Mouse (Mus musculus) heart, embryonic 10.5 days (tissue): ENCODE results near the gene Vdac1. TPM values are rescaled to one million over a fixed set of nuclear protein-coding genes. Genes with fewer than 3 reads are reported as not detected.

Experiments
- DNase-seq: peaks from one replicate; pipeline ENCODE4 v3.0.0-alpha.2; 2017; ENCODE audit warnings: low spot score
- H3K27ac ChIP-seq: fragments of 300-500 bp; sonication (generic); 2 replicates; pipeline ENCODE4 v1.5.1; 2016; ENCODE audit warnings: mild to moderate bottlenecking
- H3K27me3 ChIP-seq: fragments of 300-500 bp; sonication (generic); 2 replicates; pipeline ENCODE4 v1.6.1; 2016; ENCODE audit warnings: mild to moderate bottlenecking; ENCODE audit not compliant: poor library complexity, insufficient read depth, severe bottlenecking
- H3K36me3 ChIP-seq: fragments of 300-500 bp; sonication (generic); 2 replicates; pipeline ENCODE4 v1.6.1; 2016; ENCODE audit warnings: mild to moderate bottlenecking, moderate library complexity
- H3K4me1 ChIP-seq: fragments of 300-500 bp; sonication (generic); 2 replicates; pipeline ENCODE4 v1.6.1; 2016; ENCODE audit warnings: mild to moderate bottlenecking
- H3K4me3 ChIP-seq: fragments of 300-500 bp; sonication (generic); 2 replicates; pipeline ENCODE4 v1.5.1; 2016; ENCODE audit warnings: mild to moderate bottlenecking, moderate library complexity
- H3K9me3 ChIP-seq: fragments of 300-500 bp; sonication (generic); 2 replicates; pipeline ENCODE4 v1.6.1; 2016; ENCODE audit warnings: mild to moderate bottlenecking, moderate library complexity
- WGBS: fragments of 180-500 bp; shearing (Covaris S2); methylation state at CpG from one replicate; pipeline ENCODE4 v1.1.7; 2016; 5-methylcytosine and 5-hydroxymethylcytosine counted together
- polyA plus RNA-seq: library from polyadenylated mRNA; unstranded; fragments of >200 nt; fragmentation: Nextera tagmentation; extraction: Ambion mirVana; gene quantifications from 2 replicates; pipeline ENCODE4 v1.2.1, GENCODE M21; 2016

The Vdac1 gene
- polyA plus RNA-seq, 1 experiment from 2014 or later = 304 TPM

- DNase-seq = no peak
- Histone ChIP-seq H3K4me1 (0 out of 2 replicates have a peak, but pooled peaks cover 3% of the 10 kb centered on the region), H3K36me3 (peaks cover 59% of the 10 kb centered on the region), H3K9me3 (no peaks in the 10 kb centered on the region), H3K4me3 (no peak overlapping the region), H3K27me3 (no peaks in the 10 kb centered on the region), H3K27ac (no peak overlapping the region)
- 93% methylated on average over 7 of the region's 7 CpGs for WGBS
Measured at GRCm38 (mm10) chr11:52389933-52390332, 29.3 kb downstream of the Vdac1 start.

- Histone ChIP-seq H3K36me3 (peaks cover 22% of the 10 kb centered on the region), H3K4me3 (no peak overlapping the region), H3K27me3 (no peaks in the 10 kb centered on the region), H3K4me1 (peaks cover 12% of the 10 kb centered on the region; the same call in 1 of the 2 replicates), H3K9me3 (no peaks in the 10 kb centered on the region), H3K27ac (no peak overlapping the region)
- DNase-seq = no peak
- 72% methylated on average over 4 of the region's 4 CpGs for WGBS
Measured at GRCm38 (mm10) chr11:52394494-52394893, 33.8 kb downstream of the Vdac1 start.

GRCm38 (mm10) chr11:52395343-52395742, 34.7 kb downstream of the Vdac1 start:
- H3K27me3 ChIP-seq = no peaks in the 10 kb centered on the region
- H3K4me1 ChIP-seq = peaks cover 16% of the 10 kb centered on the region
- no peak overlapping the region for H3K4me3 ChIP-seq
- H3K36me3 ChIP-seq = peaks cover 14% of the 10 kb centered on the region
- DNase-seq = no peak
- WGBS = 28% methylated on average over 4 of the region's 4 CpGs
- H3K27ac ChIP-seq = no peak overlapping the region
- H3K9me3 ChIP-seq = no peaks in the 10 kb centered on the region

- Histone ChIP-seq H3K4me1 (peaks cover 23% of the 10 kb centered on the region), H3K27ac (peak within 1 kb of the TSS; percentile 99), H3K36me3 (peaks cover 12% of the 10 kb centered on the region), H3K27me3 (no peaks in the 10 kb centered on the region), H3K4me3 (peak within 1 kb of the TSS; percentile 99), H3K9me3 (no peaks in the 10 kb centered on the region)
- DNase-seq = peak; percentile 97
- 2% methylated on average over 38 of the region's 38 CpGs for WGBS
Measured at GRCm38 (mm10) chr11:52395940-52396596, 35.4 kb downstream of the Vdac1 start, which contains the start of gene 9530068E07Rik. Gene 9530068E07Rik, plus strand, starts transcription at chr11:52396428.

- peak; percentile 90 for DNase-seq
- H3K27me3 ChIP-seq = no peaks in the 10 kb centered on the region
- H3K9me3 ChIP-seq = no peaks in the 10 kb centered on the region
- peaks cover 29% of the 10 kb centered on the region for H3K4me1 ChIP-seq
- under 1% methylated on average over 33 of the region's 33 CpGs for WGBS
- peaks cover 12% of the 10 kb centered on the region for H3K36me3 ChIP-seq
- H3K4me3 ChIP-seq = peak overlapping the region; percentile 99
- peak overlapping the region; percentile 99 for H3K27ac ChIP-seq
Measured at GRCm38 (mm10) chr11:52396597-52397188, 36.0 kb downstream of the Vdac1 start.

GRCm38 (mm10) chr11:52397385-52397987, 36.8 kb downstream of the Vdac1 start:
- Histone ChIP-seq H3K27me3 (no peaks in the 10 kb centered on the region), H3K27ac (peak overlapping the region; percentile 99; the same call in 1 of the 2 replicates), H3K9me3 (no peaks in the 10 kb centered on the region), H3K4me3 (peak overlapping the region; percentile 99), H3K36me3 (peaks cover 8% of the 10 kb centered on the region), H3K4me1 (peaks cover 33% of the 10 kb centered on the region)
- DNase-seq = no peak
- WGBS = 84% methylated on average over 4 of the region's 4 CpGs

GRCm38 (mm10) chr11:52401476-52401875, 40.8 kb downstream of the Vdac1 start:
- no peak overlapping the region for H3K27ac ChIP-seq
- DNase-seq = no peak
- H3K36me3 ChIP-seq = peaks cover 38% of the 10 kb centered on the region
- H3K4me1 ChIP-seq = peaks cover 42% of the 10 kb centered on the region
- H3K4me3 ChIP-seq = no peak overlapping the region
- H3K9me3 ChIP-seq = no peaks in the 10 kb centered on the region
- no peaks in the 10 kb centered on the region for H3K27me3 ChIP-seq
- 46% methylated on average over 2 of the region's 2 CpGs for WGBS

- WGBS = 14% methylated on average over 1 of the region's 1 CpGs
- peaks cover 47% of the 10 kb centered on the region for H3K36me3 ChIP-seq
- no peaks in the 10 kb centered on the region for H3K27me3 ChIP-seq
- H3K4me3 ChIP-seq = no peak overlapping the region
- peaks cover 48% of the 10 kb centered on the region for H3K4me1 ChIP-seq
- no peak overlapping the region for H3K27ac ChIP-seq
- DNase-seq = no peak
- no peaks in the 10 kb centered on the region for H3K9me3 ChIP-seq
Measured at GRCm38 (mm10) chr11:52402566-52402965, 41.9 kb downstream of the Vdac1 start.

GRCm38 (mm10) chr11:52404209-52404608, 43.5 kb downstream of the Vdac1 start:
- peaks cover 47% of the 10 kb centered on the region for H3K36me3 ChIP-seq
- peaks cover 54% of the 10 kb centered on the region for H3K4me1 ChIP-seq
- no peak overlapping the region for H3K27ac ChIP-seq

GRCm38 (mm10) chr11:52405196-52405688, 44.6 kb downstream of the Vdac1 start:
- H3K27ac ChIP-seq = no peak overlapping the region
- WGBS = 71% methylated on average over 9 of the region's 9 CpGs
- H3K4me1 ChIP-seq = peaks cover 60% of the 10 kb centered on the region
- no peaks in the 10 kb centered on the region for H3K27me3 ChIP-seq
- DNase-seq = no peak
- peaks cover 47% of the 10 kb centered on the region for H3K36me3 ChIP-seq
- H3K9me3 ChIP-seq = no peaks in the 10 kb centered on the region
- no peak overlapping the region for H3K4me3 ChIP-seq

More at GRCm38 (mm10) chr11:52404209-52404608, 43.5 kb downstream of the Vdac1 start:
- Histone ChIP-seq H3K27me3 (no peaks in the 10 kb centered on the region), H3K9me3 (no peaks in the 10 kb centered on the region), H3K4me3 (no peak overlapping the region)
- WGBS = 90% methylated on average over 5 of the region's 5 CpGs
- DNase-seq = no peak

GRCm38 (mm10) chr11:52409316-52409715, 48.7 kb downstream of the Vdac1 start:
- DNase-seq = no peak
- 26% methylated on average over 5 of the region's 5 CpGs for WGBS
- H3K36me3 ChIP-seq = peaks cover 42% of the 10 kb centered on the region
- peaks cover 37% of the 10 kb centered on the region for H3K4me1 ChIP-seq
- H3K27ac ChIP-seq = peak overlapping the region; percentile 74
- H3K4me3 ChIP-seq = no peak overlapping the region
- H3K9me3 ChIP-seq = no peaks in the 10 kb centered on the region
- no peaks in the 10 kb centered on the region for H3K27me3 ChIP-seq

GRCm38 (mm10) chr11:52418358-52418757, 57.7 kb downstream of the Vdac1 start:
- no peaks in the 10 kb centered on the region for H3K9me3 ChIP-seq
- no peak overlapping the region for H3K27ac ChIP-seq
- no peaks in the 10 kb centered on the region for H3K27me3 ChIP-seq
- WGBS = 70% methylated on average over 5 of the region's 5 CpGs
- H3K4me1 ChIP-seq = no peaks in the 10 kb centered on the region
- DNase-seq = no peak
- H3K4me3 ChIP-seq = no peak overlapping the region
- no peaks in the 10 kb centered on the region for H3K36me3 ChIP-seq

- no peaks in the 10 kb centered on the region for H3K9me3 ChIP-seq
- no peaks in the 10 kb centered on the region for H3K4me1 ChIP-seq
- H3K36me3 ChIP-seq = no peaks in the 10 kb centered on the region
- no peak for DNase-seq
- no peak overlapping the region for H3K27ac ChIP-seq
- H3K27me3 ChIP-seq = no peaks in the 10 kb centered on the region
- H3K4me3 ChIP-seq = no peak overlapping the region
- 41% methylated on average over 5 of the region's 5 CpGs for WGBS
Measured at GRCm38 (mm10) chr11:52419246-52419645, 58.6 kb downstream of the Vdac1 start.
